ENCODE assay signal across 8 mouse cellular contexts in genomic region chr10:121033128-121033791, GRCm38 (mm10). TPM values are rescaled to one million over a fixed set of nuclear protein-coding genes. Genes with fewer than 3 reads are reported as not detected.
A peak's percentile ranks its signal among the peaks of the same experiment; 100 is the strongest.
DNase-seq lines count a peak whose midpoint lies in the region; ATAC-seq and TF ChIP-seq lines count a peak whose summit lies in the region.

No protein-coding gene starts in this region.

- DNase-seq in c-Kit-positive CD71-negative TER-119-negative erythroid progenitor cells, embryonic 14.5 days (ENCODE audit: low read depth) = peak; percentile 81
- peak; percentile 75 to 78 for DNase-seq in heart, postnatal 14 days
- DNase-seq in large intestine, adult 2 months (ENCODE audit: low read depth, low spot score) = peak; percentile 48
- DNase-seq in ovary, adult 18-20 months (ENCODE audit: low spot score) = peak; percentile 54
- DNase-seq in thymus, postnatal 0 days (ENCODE audit: low spot score) = peak; percentile 57

- H3K9me3 ChIP-seq in ES-Bruce4 (replicated peaks; ENCODE audit: control insufficient read depth, insufficient read depth, low read length, poor library complexity, severe bottlenecking) = no peaks in the 10 kb centered on the region
- H3K9me3 ChIP-seq in forebrain, embryonic 13.5 days (replicated peaks) = no peaks in the 10 kb centered on the region
- no peaks in the 10 kb centered on the region for H3K9me3 ChIP-seq in lung, embryonic 16.5 days (ENCODE audit: control insufficient read depth, low read length)

- H3K27ac ChIP-seq in ES-Bruce4 (ENCODE audit: insufficient read depth, low read length) = no peak overlapping the region
- no peak overlapping the region for H3K27ac ChIP-seq in forebrain, embryonic 13.5 days
- no peak overlapping the region for H3K27ac ChIP-seq in lung, embryonic 16.5 days (ENCODE audit: low read length)

- TF ChIP-seq POLR2A in ES-Bruce4 (IDR thresholded peaks at IDR 0.05; ENCODE audit: insufficient read depth, low read length) = no peak

- no peak for TF ChIP-seq EP300 in ES-Bruce4 (IDR thresholded peaks at IDR 0.05; ENCODE audit: insufficient read depth, low read depth, low read length)

- under 1% methylated on average over 25 of the region's 25 CpGs for WGBS in forebrain, embryonic 13.5 days
- 1% methylated on average over 25 of the region's 25 CpGs for WGBS in large intestine, adult 2 months
- under 1% methylated on average over 25 of the region's 25 CpGs for WGBS in lung, embryonic 16.5 days

- peak overlapping the region; percentile 22; the same call in 1 of the 2 replicates for H3K9ac ChIP-seq in ES-Bruce4 (ENCODE audit: low read depth, poor library complexity, severe bottlenecking)
- peak overlapping the region; percentile 36 for H3K9ac ChIP-seq in forebrain, embryonic 13.5 days
- peak overlapping the region; percentile 63 for H3K9ac ChIP-seq in lung, embryonic 16.5 days (ENCODE audit: low read length)

- no peaks in the 10 kb centered on the region for H3K4me1 ChIP-seq in ES-Bruce4 (ENCODE audit: control insufficient read depth, insufficient read depth, low read length)
- peaks cover 13% of the 10 kb centered on the region for H3K4me1 ChIP-seq in forebrain, embryonic 13.5 days
- peaks cover 10% of the 10 kb centered on the region for H3K4me1 ChIP-seq in lung, embryonic 16.5 days (replicated peaks; ENCODE audit: control insufficient read depth, insufficient read depth, low read length)

- peak; percentile 41 for TF ChIP-seq CTCF in ES-Bruce4 (IDR thresholded peaks at IDR 0.05; ENCODE audit: low read depth, low read length)

- intact Hi-C loops in heart, postnatal 14 days (cut with DNase I) = loop anchor here (1.0 to 5.0 kb wide), 4 partner anchors 51 to 223 kb away; no protein-coding TSS in a partner anchor

- no peaks in the 10 kb centered on the region for H3K36me3 ChIP-seq in ES-Bruce4 (ENCODE audit: control insufficient read depth, insufficient read depth, low read length, poor library complexity, severe bottlenecking)
- H3K36me3 ChIP-seq in forebrain, embryonic 13.5 days (ENCODE audit: poor library complexity, severe bottlenecking) = no peaks in the 10 kb centered on the region
- no peaks in the 10 kb centered on the region for H3K36me3 ChIP-seq in lung, embryonic 16.5 days (ENCODE audit: control insufficient read depth, insufficient read depth, low read length)

- H3K4me3 ChIP-seq in ES-Bruce4 (ENCODE audit: low read depth, low read length) = peak overlapping the region; percentile 86
- H3K4me3 ChIP-seq in forebrain, embryonic 13.5 days = peak overlapping the region; percentile 53
- peak overlapping the region; percentile 65 for H3K4me3 ChIP-seq in lung, embryonic 16.5 days (ENCODE audit: low read length)

- H3K27me3 ChIP-seq in ES-Bruce4 (ENCODE audit: control insufficient read depth, insufficient read depth, low read length, poor library complexity, severe bottlenecking) = no peaks in the 10 kb centered on the region; the same call in 1 of the 2 replicates
- peaks cover 43% of the 10 kb centered on the region for H3K27me3 ChIP-seq in forebrain, embryonic 13.5 days
- H3K27me3 ChIP-seq in lung, embryonic 16.5 days (ENCODE audit: control insufficient read depth, insufficient read depth, low read depth, low read length) = peaks cover 11% of the 10 kb centered on the region

- ATAC-seq in forebrain, embryonic 13.5 days = peak; percentile 68
- peak; percentile 90 for ATAC-seq in lung, embryonic 16.5 days (ENCODE audit: low read depth)

- H3K4me2 ChIP-seq in forebrain, embryonic 13.5 days = peak overlapping the region; percentile 91
- H3K4me2 ChIP-seq in lung, embryonic 16.5 days (ENCODE audit: low read depth, low read length) = peak overlapping the region; percentile 90

RNA-seq across cellular contexts. Expression of gene Wif1, which starts 0.5 kb away (rescaled TPM):
- not detected in 2 replicates for polyA plus RNA-seq in ES-Bruce4 (2011; ENCODE audit: insufficient read depth, insufficient read length, low read depth, missing spikeins)
- polyA plus RNA-seq in forebrain, embryonic 13.5 days (2015; fragmentation: Nextera tagmentation; extraction: Ambion mirVana) = 4.5 and 5.3 TPM in 2 replicates
- total RNA-seq in heart, postnatal 14 days (2021) = 1 to 10 TPM; 1.9 to 2.1 TPM
- polyA plus RNA-seq in large intestine, adult 2 months (2012; rRNA removed) = 0.29 and 0.33 TPM in 2 replicates
- polyA plus RNA-seq in lung, embryonic 16.5 days (2015; fragmentation: Nextera tagmentation; extraction: Ambion mirVana) = 22.0 and 22.7 TPM in 2 replicates
- polyA plus RNA-seq in thymus, postnatal 0 days (2015; fragmentation: Nextera tagmentation; extraction: Ambion mirVana) = not detected in 2 replicates

RNA-seq across cellular contexts. Expression of gene Lemd3, which starts 54.1 kb away (rescaled TPM):
- 17.4 and 20.2 TPM in 2 replicates for polyA plus RNA-seq in ES-Bruce4 (2011; ENCODE audit: insufficient read depth, insufficient read length, low read depth, missing spikeins)
- polyA plus RNA-seq in forebrain, embryonic 13.5 days (2015; fragmentation: Nextera tagmentation; extraction: Ambion mirVana) = 3.0 and 3.5 TPM in 2 replicates
- 10 to 100 TPM; 13.4 to 13.9 TPM for total RNA-seq in heart, postnatal 14 days (2021)
- polyA plus RNA-seq in large intestine, adult 2 months (2012; rRNA removed) = 2.7 and 3.1 TPM in 2 replicates
- polyA plus RNA-seq in lung, embryonic 16.5 days (2015; fragmentation: Nextera tagmentation; extraction: Ambion mirVana) = 2.2 and 2.5 TPM in 2 replicates
- 2.9 and 3.6 TPM in 2 replicates for polyA plus RNA-seq in thymus, postnatal 0 days (2015; fragmentation: Nextera tagmentation; extraction: Ambion mirVana)
